Mouse (Mus musculus) embryonic facial prominence, embryonic 12.5 days (tissue): ENCODE measurements around the gene Cyp4f17. TPM values are rescaled to one million over a fixed set of nuclear protein-coding genes. Genes with fewer than 3 reads are reported as not detected.

Experiments used
- ATAC-seq: fragments of 200-750 bp; cut with Nextera tagmentation; 2 replicates; pipeline ENCODE4 v1.8.0; 2017; ENCODE audit not compliant: insufficient number of reproducible peaks, insufficient read depth, low FRiP score, low TSS enrichment
- H3K27ac ChIP-seq: fragments of 300-500 bp; sonication (generic); 2 replicates; pipeline ENCODE4 v1.5.1; 2016; ENCODE audit warnings: mild to moderate bottlenecking
- H3K27me3 ChIP-seq: fragments of 300-500 bp; sonication (generic); 2 replicates; pipeline ENCODE4 v1.6.1; 2016; ENCODE audit warnings: mild to moderate bottlenecking, moderate library complexity
- H3K36me3 ChIP-seq: fragments of 300-500 bp; sonication (generic); 2 replicates; pipeline ENCODE4 v1.6.1; 2016; ENCODE audit warnings: mild to moderate bottlenecking
- H3K4me1 ChIP-seq: fragments of 300-500 bp; sonication (generic); 2 replicates; pipeline ENCODE4 v1.6.1; 2016
- H3K4me2 ChIP-seq: fragments of 300-500 bp; sonication (generic); replicated peaks from 2 replicates; pipeline ENCODE4 v1.6.1; 2016; ENCODE audit warnings: mild to moderate bottlenecking, moderate library complexity
- H3K4me3 ChIP-seq: fragments of 300-500 bp; sonication (generic); 2 replicates; pipeline ENCODE4 v1.5.1; 2016; ENCODE audit warnings: mild to moderate bottlenecking
- H3K9ac ChIP-seq: fragments of 300-500 bp; sonication (generic); 2 replicates; pipeline ENCODE4 v1.6.1; 2016; ENCODE audit warnings: mild to moderate bottlenecking, moderate library complexity
- H3K9me3 ChIP-seq: fragments of 300-500 bp; sonication (generic); 2 replicates; pipeline ENCODE4 v1.6.1; 2016; ENCODE audit warnings: mild to moderate bottlenecking, moderate library complexity
- WGBS: fragments of 180-500 bp; shearing (Covaris S2); methylation state at CpG from one replicate; pipeline ENCODE4 v1.1.7; 2016; 5-methylcytosine and 5-hydroxymethylcytosine counted together
- polyA plus RNA-seq: library from polyadenylated mRNA; unstranded; fragments of >200 nt; fragmentation: Nextera tagmentation; extraction: Ambion mirVana; gene quantifications from 2 replicates; pipeline ENCODE4 v1.2.1, GENCODE M21; 2016

Gene Cyp4f17
- 14.5 and 15.6 TPM in 2 replicates for polyA plus RNA-seq

DNA sequence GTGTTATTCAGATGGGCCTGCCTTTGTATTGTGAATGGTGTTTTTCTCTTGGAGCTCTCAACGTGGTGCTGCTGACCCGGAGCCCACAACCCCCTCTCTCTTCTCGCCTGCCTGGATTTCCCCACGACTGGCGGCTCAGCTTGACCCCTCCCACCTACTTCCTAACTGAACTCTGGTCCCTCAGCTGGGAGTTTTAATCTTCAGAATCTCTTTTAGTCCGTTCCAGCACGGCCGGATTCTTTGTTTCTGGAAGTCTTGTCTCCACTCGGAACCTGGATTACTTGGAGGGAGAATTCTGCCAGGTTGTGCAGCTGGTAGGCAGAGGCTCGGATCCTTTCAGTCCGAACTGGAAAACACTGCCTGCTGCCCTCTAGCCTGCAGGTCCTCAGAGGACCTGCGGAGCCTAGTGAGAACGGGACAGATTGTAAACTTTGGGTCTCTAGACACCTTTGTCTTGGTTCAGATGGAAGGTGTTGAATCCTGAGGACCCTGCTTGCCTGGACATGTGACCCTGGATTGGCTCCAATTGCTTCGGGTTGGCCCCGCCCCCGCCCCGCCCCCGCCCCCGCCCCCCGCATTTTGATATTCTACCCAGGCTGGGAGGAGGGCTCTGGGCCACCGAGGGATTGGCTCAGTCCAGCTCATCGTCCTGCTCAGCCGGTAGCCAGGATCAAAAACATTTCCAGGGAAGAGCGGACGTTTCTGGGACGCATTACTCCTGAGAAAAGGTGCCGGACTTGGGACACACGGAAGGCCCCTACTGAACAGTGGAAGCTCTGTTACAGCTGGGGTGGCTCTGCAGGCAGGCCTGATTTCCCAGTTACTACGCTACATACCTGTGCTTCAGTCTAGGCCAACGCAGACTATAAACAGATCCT is at the start of gene Cyp4f17:
Gene Cyp4f17, plus strand, starts transcription at position 200 of the 878 bp plus-strand sequence.
- ATAC-seq: peak; percentile 91
- peak within 1 kb of the TSS; percentile 74 for H3K4me2 ChIP-seq
- whole genome bisulfite sequencing: 1% methylated on average over 30 of the region's 30 CpGs
- H3K9ac ChIP-seq: peak within 1 kb of the TSS; percentile 57
- peak within 1 kb of the TSS; percentile 88 for H3K27ac ChIP-seq
- H3K4me1 ChIP-seq: peaks cover 9% of the 10 kb centered on the region
- H3K4me3 ChIP-seq: peak within 1 kb of the TSS; percentile 49
- no peaks in the 10 kb centered on the region for H3K27me3 ChIP-seq
- no peaks in the 10 kb centered on the region for H3K9me3 ChIP-seq
- H3K36me3 ChIP-seq: peaks cover 8% of the 10 kb centered on the region; the same call in 1 of the 2 replicates

DNA sequence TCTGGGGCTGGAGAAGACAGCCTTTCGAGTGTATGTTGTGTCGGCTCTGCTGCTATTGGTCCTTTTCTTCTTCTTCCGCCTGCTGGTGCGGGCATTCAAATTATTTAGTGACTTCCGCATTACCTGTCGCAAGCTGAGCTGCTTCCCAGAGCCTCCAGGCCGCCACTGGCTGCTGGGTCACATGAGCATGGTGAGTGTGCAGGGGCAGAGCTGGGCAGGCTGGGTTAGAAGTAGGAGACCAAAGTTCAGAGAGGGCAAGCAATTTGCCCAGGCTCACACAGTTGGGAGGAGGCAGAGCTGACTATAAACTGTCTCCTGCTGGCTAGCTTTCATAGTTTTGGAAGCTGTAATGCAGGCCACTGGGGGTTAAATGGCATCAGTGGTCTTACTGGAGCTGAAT is 37.4 kb upstream of the Cyp4f17 start:
- H3K27ac ChIP-seq: no peak overlapping the region
- no peak overlapping the region for H3K4me3 ChIP-seq
- H3K4me1 ChIP-seq: no peaks in the 10 kb centered on the region
- no peaks in the 10 kb centered on the region for H3K27me3 ChIP-seq
- 60% methylated on average over 7 of the region's 7 CpGs for WGBS
- H3K36me3 ChIP-seq: no peaks in the 10 kb centered on the region
- H3K9me3 ChIP-seq: no peaks in the 10 kb centered on the region
- no peak overlapping the region for H3K4me2 ChIP-seq
- no peak for ATAC-seq
- no peak overlapping the region for H3K9ac ChIP-seq

DNA sequence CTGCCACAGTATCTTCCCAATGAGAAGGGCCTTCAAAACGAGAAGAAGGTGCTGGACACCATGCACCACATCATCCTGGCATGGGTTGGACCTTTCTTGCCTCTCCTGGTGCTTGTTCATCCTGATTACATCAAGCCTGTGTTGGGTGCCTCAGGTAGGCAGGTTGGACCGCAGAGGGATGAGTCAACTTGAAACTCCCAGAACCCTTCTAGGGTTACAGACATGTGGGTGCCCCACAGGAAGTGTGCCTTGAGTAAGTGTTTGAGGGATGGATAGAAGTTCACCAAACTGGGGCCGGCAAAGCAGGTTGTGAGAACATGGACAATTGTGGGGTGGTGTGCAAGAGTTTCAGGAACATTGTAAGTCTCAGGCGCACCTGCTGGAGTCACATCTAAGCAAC is 35.1 kb upstream of the Cyp4f17 start:
- H3K4me1 ChIP-seq: no peaks in the 10 kb centered on the region
- no peak for ATAC-seq
- H3K9ac ChIP-seq: no peak overlapping the region
- H3K9me3 ChIP-seq: no peaks in the 10 kb centered on the region
- no peaks in the 10 kb centered on the region for H3K36me3 ChIP-seq
- H3K4me2 ChIP-seq: no peak overlapping the region
- WGBS: 82% methylated on average over 4 of the region's 4 CpGs
- H3K27ac ChIP-seq: no peak overlapping the region
- H3K27me3 ChIP-seq: no peaks in the 10 kb centered on the region
- H3K4me3 ChIP-seq: no peak overlapping the region

DNA sequence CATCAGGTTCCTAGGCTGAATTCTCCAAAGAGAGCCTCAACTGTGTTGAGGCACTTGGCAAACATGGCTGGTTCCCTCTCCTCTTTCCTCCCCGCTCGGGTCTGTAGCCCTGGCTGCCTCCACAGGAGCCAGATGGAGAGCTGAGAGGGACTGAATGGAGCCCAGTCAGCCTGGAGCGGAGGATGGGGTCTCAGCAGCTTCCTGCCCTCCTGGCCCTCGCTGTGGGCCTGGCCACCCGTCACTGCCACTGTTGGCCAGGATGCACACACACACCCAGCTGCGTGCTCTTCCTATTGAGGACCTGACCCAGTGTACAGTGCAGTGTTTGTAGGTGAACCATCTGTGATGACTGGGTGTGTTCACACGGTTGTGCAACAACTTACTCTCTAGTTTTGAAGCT is 33.7 kb upstream of the Cyp4f17 start:
- WGBS: 60% methylated on average over 7 of the region's 7 CpGs
- no peak overlapping the region for H3K4me2 ChIP-seq
- no peak for ATAC-seq
- no peak overlapping the region for H3K27ac ChIP-seq
- H3K4me1 ChIP-seq: no peaks in the 10 kb centered on the region
- no peak overlapping the region for H3K9ac ChIP-seq
- H3K36me3 ChIP-seq: no peaks in the 10 kb centered on the region
- 0 out of 2 replicates have a peak, but pooled peaks cover 3% of the 10 kb centered on the region for H3K27me3 ChIP-seq
- H3K4me3 ChIP-seq: no peak overlapping the region
- H3K9me3 ChIP-seq: no peaks in the 10 kb centered on the region

DNA sequence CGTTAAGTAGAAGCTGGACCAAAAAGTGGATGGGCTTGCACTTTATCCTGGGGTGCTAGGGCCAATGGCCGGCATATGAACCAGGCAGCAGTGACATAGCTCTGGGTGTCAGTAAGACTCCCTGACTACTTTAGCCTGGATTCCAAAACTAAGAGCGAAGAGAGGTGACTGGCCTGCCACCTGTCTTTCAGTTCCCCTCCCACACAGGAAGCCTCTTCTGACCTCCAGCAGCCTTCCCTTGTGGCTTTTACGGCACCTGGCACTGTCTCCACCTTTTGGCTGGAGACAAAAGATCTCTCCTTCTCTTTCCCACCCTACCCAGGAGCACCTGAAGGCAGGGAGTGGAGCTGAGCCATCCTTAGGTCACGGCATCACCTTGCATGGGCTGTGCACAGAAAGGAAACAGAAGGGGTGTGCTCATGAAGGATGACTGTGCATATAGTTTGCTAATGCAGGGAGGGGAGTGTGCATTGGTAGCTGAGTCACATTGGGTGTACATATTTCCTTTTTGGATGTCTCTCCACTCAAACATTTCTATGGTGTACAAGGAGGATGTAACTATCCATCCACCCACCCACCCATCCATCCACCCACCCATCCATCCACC is 30.8 kb upstream of the Cyp4f17 start:
- H3K9me3 ChIP-seq: no peaks in the 10 kb centered on the region
- no peak overlapping the region for H3K4me2 ChIP-seq
- no peak for ATAC-seq
- no peaks in the 10 kb centered on the region for H3K4me1 ChIP-seq
- H3K9ac ChIP-seq: no peak overlapping the region
- H3K36me3 ChIP-seq: no peaks in the 10 kb centered on the region
- 0 out of 2 replicates have a peak, but pooled peaks cover 3% of the 10 kb centered on the region for H3K27me3 ChIP-seq
- 87% methylated on average over 5 of the region's 5 CpGs for WGBS
- H3K27ac ChIP-seq: no peak overlapping the region
- no peak overlapping the region for H3K4me3 ChIP-seq

DNA sequence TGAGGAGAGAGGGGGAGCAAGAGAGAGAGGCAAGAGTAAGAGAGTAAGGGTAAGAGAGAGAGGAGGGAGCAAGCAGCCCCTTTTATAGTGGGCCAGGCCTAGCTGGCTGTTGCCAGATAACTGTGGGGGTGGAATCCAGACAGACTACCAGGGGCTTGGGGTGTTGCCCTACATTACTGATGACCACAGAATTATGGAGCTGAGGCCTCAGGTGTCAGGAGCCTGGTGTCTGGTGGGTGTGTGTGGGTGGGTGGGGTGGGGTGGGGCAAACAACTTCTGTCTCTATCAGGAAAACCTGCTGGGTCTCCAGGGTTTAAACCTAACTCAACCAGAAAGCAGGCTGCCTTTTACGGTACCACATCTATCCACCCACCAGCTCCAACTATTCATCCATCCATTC is 28.6 kb upstream of the Cyp4f17 start:
- H3K27me3 ChIP-seq: peaks cover 15% of the 10 kb centered on the region; the same call in 1 of the 2 replicates
- no peaks in the 10 kb centered on the region for H3K4me1 ChIP-seq
- H3K27ac ChIP-seq: no peak overlapping the region
- 96% methylated on average over 1 of the region's 1 CpGs for WGBS
- H3K4me2 ChIP-seq: no peak overlapping the region
- no peak overlapping the region for H3K9ac ChIP-seq
- no peaks in the 10 kb centered on the region for H3K36me3 ChIP-seq
- no peak for ATAC-seq
- no peak overlapping the region for H3K4me3 ChIP-seq
- H3K9me3 ChIP-seq: no peaks in the 10 kb centered on the region

DNA sequence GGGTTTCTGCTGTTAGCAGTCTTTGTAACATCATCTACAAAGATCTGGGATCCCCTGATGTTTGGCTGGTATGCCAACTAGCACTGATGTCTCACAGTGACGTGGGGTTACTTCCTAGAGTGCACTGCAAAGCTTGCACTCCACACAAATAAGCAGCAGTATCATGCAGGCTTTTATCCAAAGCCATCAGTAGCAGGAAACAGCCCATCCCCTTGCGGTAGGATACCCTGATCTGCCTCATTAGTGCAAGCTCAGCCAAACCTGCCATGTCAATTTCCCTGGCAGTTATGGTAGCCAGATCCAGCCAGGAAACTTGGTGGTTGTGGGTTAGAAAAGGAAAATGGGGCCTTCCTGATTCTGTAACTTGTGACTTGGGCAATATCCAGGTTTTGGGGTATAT is 27.1 kb upstream of the Cyp4f17 start:
- no peak overlapping the region for H3K9ac ChIP-seq
- H3K4me3 ChIP-seq: no peak overlapping the region
- H3K4me1 ChIP-seq: 0 out of 2 replicates have a peak, but pooled peaks cover 3% of the 10 kb centered on the region
- no peak overlapping the region for H3K4me2 ChIP-seq
- WGBS: 56% methylated on average over 2 of the region's 2 CpGs
- no peak overlapping the region for H3K27ac ChIP-seq
- peaks cover 24% of the 10 kb centered on the region for H3K27me3 ChIP-seq
- no peaks in the 10 kb centered on the region for H3K36me3 ChIP-seq
- H3K9me3 ChIP-seq: no peaks in the 10 kb centered on the region
- no peak for ATAC-seq

DNA sequence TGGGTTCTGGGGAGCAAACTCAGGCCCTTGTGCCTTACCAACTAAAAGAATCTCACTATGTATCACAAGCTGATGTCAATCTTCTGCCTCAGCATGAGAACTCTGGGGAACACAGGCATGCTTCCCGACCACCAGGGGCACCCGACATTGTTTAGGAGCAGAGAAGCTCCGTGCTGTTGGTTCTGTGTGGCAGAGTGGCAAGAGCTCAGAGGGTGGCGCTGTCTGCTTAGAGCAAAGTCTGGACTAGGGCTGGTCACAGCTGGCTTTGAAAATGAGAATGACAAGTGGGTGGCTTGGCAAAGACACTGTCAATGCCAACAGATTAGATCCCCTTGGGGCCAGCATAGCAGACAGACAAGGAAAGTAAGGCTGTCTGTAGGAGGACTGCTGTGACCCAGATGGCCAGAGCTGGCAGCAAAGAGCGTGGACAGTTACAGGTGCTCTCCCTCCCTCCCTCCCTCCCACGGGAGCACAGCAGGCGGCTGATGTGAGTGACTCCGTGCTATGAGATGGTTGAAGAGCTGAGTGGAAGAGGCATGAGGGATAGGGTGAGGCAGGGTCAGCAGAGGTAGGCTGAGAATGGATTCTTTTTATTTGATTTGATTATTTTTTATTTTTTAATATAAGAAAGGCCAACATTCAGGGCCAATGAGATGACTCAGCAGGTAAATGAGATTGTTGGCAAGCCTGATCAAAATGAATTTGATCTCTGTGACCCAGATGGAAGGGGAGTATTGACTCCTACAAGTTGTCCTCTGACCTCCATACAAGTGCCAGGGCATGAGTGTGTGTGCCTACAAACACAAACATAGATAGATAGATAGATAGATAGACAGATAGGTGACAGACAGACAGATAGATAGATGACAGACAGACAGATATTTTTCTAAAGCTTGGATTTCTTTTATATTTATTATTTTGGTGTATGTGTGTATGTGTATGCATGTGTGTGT is 26.0 kb upstream of the Cyp4f17 start:
- Histone ChIP-seq H3K4me1 (0 out of 2 replicates have a peak, but pooled peaks cover 3% of the 10 kb centered on the region), H3K4me3 (no peak overlapping the region), H3K36me3 (no peaks in the 10 kb centered on the region), H3K27me3 (peaks cover 26% of the 10 kb centered on the region), H3K9ac (no peak overlapping the region), H3K27ac (no peak overlapping the region), H3K9me3 (no peaks in the 10 kb centered on the region), H3K4me2 (no peak overlapping the region)
- 11% methylated on average over 8 of the region's 8 CpGs for WGBS
- no peak for ATAC-seq

DNA sequence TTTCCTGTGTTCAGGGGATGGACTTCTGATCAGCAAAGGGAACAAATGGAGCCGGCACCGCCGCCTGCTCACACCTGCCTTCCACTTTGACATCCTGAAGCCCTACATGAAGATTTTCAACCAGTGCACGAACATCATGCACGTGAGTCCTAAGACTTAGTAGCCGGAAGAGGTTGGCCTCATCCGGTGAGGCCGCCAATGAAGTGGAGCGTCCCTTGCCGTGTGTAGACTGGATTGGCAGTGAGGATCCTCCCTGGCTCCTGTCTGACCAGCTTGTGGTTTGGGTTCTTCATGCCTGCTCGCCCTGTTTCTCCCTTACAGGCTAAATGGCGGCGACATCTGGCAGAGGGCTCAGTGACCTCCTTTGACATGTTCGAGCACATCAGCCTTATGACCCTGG is 24.1 kb upstream of the Cyp4f17 start:
- 74% methylated on average over 14 of the region's 14 CpGs for WGBS
- peaks cover 26% of the 10 kb centered on the region for H3K27me3 ChIP-seq
- no peak for ATAC-seq

DNA sequence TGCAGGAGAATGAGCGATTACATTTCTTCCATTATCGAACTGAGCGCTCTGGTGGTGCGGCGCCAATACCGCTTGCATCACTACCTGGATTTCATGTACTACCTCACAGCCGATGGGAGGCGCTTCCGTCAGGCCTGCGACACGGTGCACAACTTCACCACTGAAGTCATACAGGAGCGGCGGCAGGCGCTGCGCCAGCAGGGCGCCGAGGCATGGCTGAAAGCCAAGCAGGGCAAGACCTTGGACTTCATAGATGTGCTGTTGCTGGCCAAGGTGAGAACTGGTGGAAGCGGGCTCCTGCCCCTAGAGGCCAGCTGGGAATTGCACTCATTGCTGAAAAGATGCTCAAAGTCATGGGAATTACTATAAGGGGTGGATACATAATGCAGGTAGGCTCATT is 22.6 kb upstream of the Cyp4f17 start:
- Histone ChIP-seq H3K36me3 (no peaks in the 10 kb centered on the region), H3K4me1 (0 out of 2 replicates have a peak, but pooled peaks cover 3% of the 10 kb centered on the region), H3K27me3 (peaks cover 23% of the 10 kb centered on the region), H3K9me3 (no peaks in the 10 kb centered on the region), H3K9ac (0 out of 2 replicates have a peak overlapping the region, but pooled peaks have one; percentile 5), H3K4me3 (peak overlapping the region; percentile 17; the same call in 1 of the 2 replicates), H3K27ac (no peak overlapping the region), H3K4me2 (peak overlapping the region; percentile 45)
- no peak for ATAC-seq
- 24% methylated on average over 18 of the region's 18 CpGs for WGBS

More for the DNA sequence above, 24.1 kb upstream of the Cyp4f17 start:
- Histone ChIP-seq H3K9me3 (no peaks in the 10 kb centered on the region), H3K27ac (no peak overlapping the region), H3K4me3 (no peak overlapping the region), H3K36me3 (no peaks in the 10 kb centered on the region), H3K9ac (no peak overlapping the region), H3K4me2 (no peak overlapping the region), H3K4me1 (0 out of 2 replicates have a peak, but pooled peaks cover 3% of the 10 kb centered on the region)

DNA sequence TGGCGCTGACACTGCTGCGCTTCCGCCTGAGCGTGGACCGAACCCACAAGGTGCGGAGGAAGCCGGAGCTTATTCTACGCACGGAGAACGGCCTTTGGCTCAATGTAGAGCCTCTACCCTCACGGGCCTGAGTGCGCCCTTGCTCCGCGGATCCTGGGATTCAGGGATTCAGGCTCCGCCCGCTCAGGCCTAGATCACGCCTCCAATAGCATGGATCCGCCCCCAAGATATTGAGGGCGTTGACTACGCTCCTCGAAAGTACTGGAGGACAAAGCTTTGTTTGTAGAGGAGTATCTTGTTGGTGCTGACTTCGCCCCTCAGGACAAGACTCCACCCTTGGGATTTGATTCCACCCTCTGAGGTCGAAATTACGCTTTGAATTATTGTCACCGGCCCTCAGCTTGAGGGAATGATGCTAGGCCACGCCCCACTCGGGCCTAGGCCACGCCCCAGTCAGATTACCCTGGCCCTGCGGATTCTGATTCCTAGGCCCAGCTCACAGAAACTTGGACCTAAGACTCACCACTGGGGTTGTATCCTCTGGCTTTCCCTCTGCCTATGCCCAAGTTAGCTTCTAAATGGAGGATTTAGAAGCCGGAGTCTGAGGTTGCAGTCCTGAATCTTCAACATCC is 13.4 kb upstream of the Cyp4f17 start:
- H3K9ac ChIP-seq: no peak overlapping the region
- H3K36me3 ChIP-seq: no peaks in the 10 kb centered on the region
- H3K4me3 ChIP-seq: peak overlapping the region; percentile 28
- peaks cover 11% of the 10 kb centered on the region; the same call in 1 of the 2 replicates for H3K27me3 ChIP-seq
- H3K9me3 ChIP-seq: no peaks in the 10 kb centered on the region
- H3K27ac ChIP-seq: no peak overlapping the region
- ATAC-seq: peak; percentile 77; the same call in 1 of the 2 replicates
- 8% methylated on average over 30 of the region's 30 CpGs for WGBS
- H3K4me2 ChIP-seq: peak overlapping the region; percentile 44
- H3K4me1 ChIP-seq: no peaks in the 10 kb centered on the region
